Mouse (Mus musculus) gastrocnemius, postnatal 14 days (tissue): ENCODE measurements around the gene Rnft2. TPM values are rescaled to one million over a fixed set of nuclear protein-coding genes. Genes with fewer than 3 reads are reported as not detected.

Experiments
- DNase-seq: peaks from one replicate; pipeline ENCODE4 v3.0.0; 2021; ENCODE audit warnings: mixed read lengths
- intact Hi-C: fragments of 180-260 bp; cut with DNase I; formaldehyde crosslinking; loops from one replicate; pipeline ENCODE4 v1.15.1; 2025; ENCODE audit warnings: low total_unique reads
- total RNA-seq, 2 experiments: library from RNA; stranded (reverse); gene quantifications; 2 replicates each; pipeline ENCODE4 v1.2.3; 2021

Gene Rnft2
- total RNA-seq, 2 experiments from 2014 or later = 0.62 to 0.84 TPM

DNA sequence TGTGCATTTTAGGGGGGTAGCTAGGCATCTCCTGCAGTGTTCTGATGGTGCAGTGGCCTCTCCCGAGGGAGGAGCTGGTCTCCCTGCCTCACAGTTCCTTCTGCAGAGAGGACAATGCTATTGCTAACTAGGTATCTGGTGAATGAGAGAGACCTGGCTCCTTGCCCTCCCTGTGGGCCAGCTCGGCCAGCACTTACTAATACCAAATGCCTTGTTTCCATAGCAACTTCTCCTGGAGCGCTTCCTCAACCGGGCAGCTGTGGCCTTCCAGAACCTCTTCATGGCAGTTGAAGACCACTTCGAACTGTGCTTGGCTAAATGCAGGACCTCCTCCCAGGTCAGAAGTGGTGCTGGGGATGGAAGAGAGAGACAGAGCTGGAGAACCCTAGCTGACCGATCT is 14.2 kb upstream of the Rnft2 start:
- DNase-seq = no peak
- intact Hi-C loops = no loop called here

DNA sequence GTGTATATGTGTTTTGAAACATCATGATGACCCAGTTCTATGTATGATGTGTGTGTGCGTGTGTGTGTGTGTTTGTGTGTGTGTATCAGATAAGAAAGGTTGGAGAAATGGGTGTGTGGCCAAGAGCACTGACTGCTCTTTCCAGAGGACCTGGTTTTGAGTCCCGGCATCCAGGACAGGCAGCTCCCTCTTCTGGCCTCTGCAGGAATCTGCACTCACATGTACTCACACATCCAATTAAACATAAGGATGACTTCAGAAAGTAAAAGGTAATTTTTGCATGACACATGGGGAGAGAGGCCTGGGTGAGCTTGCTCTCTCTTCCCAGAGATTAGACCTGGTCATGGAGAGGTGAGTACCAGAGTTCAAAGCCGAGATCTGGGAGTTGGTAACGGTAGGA is 12.1 kb upstream of the Rnft2 start:
- DNase-seq = no peak
- intact Hi-C loops = no loop called here

- intact Hi-C loops = no loop called here
- DNase-seq = no peak
These were observed 8.6 kb upstream of the Rnft2 start for GRCm38 (mm10) chr5:118253551-118253950.

DNA sequence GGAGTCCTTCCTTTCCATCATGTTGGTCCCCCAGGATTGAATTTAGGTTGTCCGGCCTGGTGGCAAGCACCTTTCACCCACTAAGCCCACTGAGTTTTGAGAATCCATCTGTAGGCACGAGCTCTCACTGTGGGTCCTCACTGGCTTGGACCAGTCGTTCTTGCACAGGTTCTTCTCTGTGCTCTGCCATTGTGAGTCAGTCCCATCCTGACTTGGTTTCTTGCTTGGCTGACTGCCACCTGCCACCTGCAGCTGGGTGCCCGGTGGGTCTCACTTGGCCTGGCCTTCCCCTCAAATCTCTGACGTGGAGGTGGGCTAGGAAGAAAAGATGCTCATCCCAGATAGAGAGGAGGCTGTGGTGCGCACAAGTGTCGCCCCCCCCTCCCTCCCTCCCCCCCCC is 6.1 kb upstream of the Rnft2 start:
- no peak for DNase-seq
- intact Hi-C loops = no loop called here

- DNase-seq = no peak
- intact Hi-C loops = no loop called here
These were observed 2.5 kb upstream of the Rnft2 start for GRCm38 (mm10) chr5:118247378-118247777.

- no peak for DNase-seq
- intact Hi-C loops = no loop called here
These were observed 841 bp upstream of the Rnft2 start for GRCm38 (mm10) chr5:118245606-118246308.

DNA sequence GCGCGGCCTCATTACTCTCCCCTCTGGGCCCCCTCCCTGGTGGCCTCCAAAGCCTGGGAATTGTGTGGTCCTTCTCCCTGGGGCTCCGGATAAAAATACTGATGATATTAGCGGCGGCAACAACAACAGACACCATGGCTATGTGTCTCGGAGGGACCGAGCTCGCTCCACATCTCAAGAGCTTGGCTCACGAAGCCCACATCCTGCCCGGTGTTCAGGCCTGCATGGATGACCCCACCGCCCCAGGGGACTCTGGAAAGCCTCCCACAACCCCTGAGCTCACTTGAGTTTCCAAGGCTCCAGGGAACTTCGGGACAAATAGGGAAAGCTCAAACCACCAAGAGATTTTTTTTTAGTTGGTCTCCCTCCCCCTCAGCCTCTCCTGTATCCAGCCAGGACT is 5.2 kb downstream of the Rnft2 start:
- DNase-seq = peak; percentile 48
- intact Hi-C loops = no loop called here

GRCm38 (mm10) chr5:118236891-118237290 is 8.0 kb downstream of the Rnft2 start:
- no peak for DNase-seq
- intact Hi-C loops = no loop called here

- intact Hi-C loops = no loop called here
These were observed 14.8 kb downstream of the Rnft2 start for GRCm38 (mm10) chr5:118230071-118230611.

GRCm38 (mm10) chr5:118223142-118223757 is 21.7 kb downstream of the Rnft2 start:
- no peak for DNase-seq
- intact Hi-C loops = no loop called here

More at GRCm38 (mm10) chr5:118230071-118230611, 14.8 kb downstream of the Rnft2 start:
- DNase-seq = no peak

- intact Hi-C loops = no loop called here
These were observed 27.5 kb downstream of the Rnft2 start for GRCm38 (mm10) chr5:118217410-118217809.

GRCm38 (mm10) chr5:118214418-118215154 is 30.3 kb downstream of the Rnft2 start:
- DNase-seq = peak; percentile 58
- intact Hi-C loops = no loop called here

More at GRCm38 (mm10) chr5:118217410-118217809, 27.5 kb downstream of the Rnft2 start:
- peak; percentile 46 for DNase-seq

DNA sequence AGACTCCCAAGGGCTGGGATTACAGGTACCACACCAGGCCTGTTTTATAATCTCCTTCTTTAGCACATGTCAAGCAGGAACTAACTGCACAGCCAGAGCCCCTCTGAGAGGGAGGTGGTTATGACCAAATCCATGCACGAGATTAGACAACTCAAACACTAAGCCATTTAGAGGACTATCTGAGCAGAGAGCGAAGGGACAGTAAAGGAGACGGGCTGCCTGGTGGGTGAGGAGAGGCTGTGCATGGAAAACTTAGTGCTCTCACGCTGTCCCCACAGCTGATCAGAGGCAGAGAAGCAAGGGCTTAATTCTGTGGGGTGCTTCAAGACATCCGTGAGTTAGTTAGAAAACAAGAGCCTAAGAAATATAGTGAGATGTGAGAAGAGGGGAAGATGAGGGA is 30.9 kb downstream of the Rnft2 start:
- no peak for DNase-seq
- intact Hi-C loops = no loop called here

- intact Hi-C loops = no loop called here
- no peak for DNase-seq
These were observed 39.1 kb downstream of the Rnft2 start for GRCm38 (mm10) chr5:118205852-118206251.

DNA sequence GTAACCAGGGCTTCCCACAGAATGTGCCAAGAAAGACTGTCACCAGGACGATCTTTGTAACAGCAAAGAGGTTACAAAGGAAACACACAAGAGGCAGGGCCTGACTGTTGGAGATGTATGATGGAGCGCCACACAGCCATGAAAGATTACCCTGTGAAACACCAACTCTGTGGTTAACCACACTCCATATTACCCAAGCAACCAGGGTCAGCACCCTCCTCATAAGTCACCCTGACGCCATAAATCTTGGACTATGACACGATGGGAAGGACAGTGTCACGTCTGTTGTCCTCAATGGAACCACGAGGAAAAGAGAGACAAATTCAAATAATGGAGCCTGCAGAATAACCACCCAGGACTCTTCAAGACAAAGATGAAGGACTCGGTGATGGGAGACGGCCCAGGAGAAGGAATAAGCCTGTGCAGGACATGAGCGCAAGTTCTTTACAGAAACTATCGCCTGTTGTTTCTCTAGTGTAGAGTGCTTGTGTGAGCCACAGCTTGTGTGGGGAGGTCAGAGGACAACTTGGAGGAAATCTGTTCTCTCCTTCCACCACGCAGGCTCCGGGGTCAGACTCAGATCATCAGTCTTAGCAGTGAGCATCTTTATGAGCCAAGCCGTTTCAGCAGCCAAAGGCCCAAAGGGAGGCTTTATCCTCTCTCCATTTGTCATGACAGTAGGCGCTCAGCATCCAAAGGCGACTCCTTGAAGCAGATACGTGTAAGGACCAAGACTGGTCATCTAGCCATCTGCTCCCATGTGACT is 40.1 kb downstream of the Rnft2 start:
- intact Hi-C loops = no loop called here
- no peak for DNase-seq

- intact Hi-C loops = no loop called here
- no peak for DNase-seq
These were observed 45.2 kb downstream of the Rnft2 start for GRCm38 (mm10) chr5:118199670-118200069.

DNA sequence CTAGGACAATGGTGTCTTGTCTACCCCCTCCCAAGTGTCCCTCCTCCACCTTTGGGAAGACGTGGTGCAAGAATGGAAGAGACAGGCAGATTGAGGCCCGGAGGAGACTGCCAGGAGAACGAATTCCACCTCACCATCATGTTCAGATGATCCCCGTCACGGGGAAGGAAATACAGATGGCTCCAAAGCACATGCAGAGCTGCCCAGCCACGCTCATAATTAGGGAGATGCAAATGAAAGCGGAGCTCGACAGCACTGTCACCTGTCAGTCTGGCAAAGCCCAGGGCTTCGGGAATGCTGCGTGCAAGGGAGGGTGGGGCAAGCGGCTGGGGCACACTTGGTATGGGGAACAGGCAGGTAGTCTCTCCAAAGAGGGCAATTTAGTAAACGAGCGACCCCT is 47.5 kb downstream of the Rnft2 start:
- intact Hi-C loops = no loop called here
- no peak for DNase-seq

- DNase-seq = no peak
- intact Hi-C loops = no loop called here
These were observed 52.7 kb downstream of the Rnft2 start for GRCm38 (mm10) chr5:118192221-118192620.

DNA sequence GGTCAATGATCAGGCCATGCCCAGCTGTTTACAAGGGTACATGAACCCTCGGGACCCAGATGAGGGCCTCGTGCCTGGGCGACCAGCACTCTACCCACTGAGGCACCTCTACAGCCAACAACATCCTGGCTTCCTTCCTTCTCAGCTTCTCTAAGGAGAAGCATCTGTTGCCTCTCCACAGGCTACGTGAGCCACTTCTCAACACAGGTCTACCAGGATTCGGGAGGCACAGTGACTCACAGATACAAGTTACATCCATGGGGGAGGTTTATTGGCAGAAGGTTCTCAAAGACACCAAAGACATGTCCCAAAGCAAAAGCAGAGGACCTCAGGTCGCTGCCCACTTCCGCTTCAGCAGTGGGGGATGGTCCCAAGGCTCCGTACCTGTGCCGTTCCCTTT is 54.4 kb downstream of the Rnft2 start:
- DNase-seq = no peak
- intact Hi-C loops = no loop called here

- intact Hi-C loops = no loop called here
- DNase-seq = no peak
These were observed 56.6 kb downstream of the Rnft2 start for GRCm38 (mm10) chr5:118188356-118188755.
